Comparison of ENCODE assay signal across 21 mouse cellular contexts in the genomic region with DNA sequence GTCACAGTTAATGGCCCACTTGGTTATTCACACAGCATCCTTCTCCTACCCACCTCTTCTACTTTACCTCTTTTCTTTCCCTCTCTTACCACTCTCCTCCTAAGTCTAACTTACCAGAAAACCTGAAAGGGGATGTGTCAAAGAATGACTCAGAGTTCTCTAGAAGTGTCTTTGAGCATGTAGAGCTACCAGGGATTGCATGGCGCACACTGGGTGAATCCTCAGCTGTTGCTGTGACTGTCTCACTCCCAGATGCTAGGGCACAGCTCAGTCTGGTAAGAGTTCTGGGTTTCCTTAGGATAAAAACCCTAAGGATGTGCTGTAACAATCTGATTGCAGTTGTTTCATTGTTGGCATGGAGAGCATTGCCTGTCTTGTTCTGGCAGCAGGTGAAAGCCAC.
"Had no signal": no experiment of that assay in that cellular context is flagged by ENCODE, and none has a peak within 500 bp of the region (broad histone marks: within the 10 kb centered on the region; RNA-seq: fewer than 3 reads in every experiment).

No protein-coding gene starts in this region.

- DNase-seq: cerebellum, adult 8-10 months; cerebellum, adult 9-10 months; cerebellum, adult 9-11 months; cerebellum, postnatal 10 days; cerebellum, postnatal 14 days; cerebellum, postnatal 25 days; cerebellum, postnatal 36 days; embryo, embryonic 11 days; forebrain, postnatal 0 days; gastrocnemius, adult 2 months; gastrocnemius, postnatal 10 days; gastrocnemius, postnatal 14 days; gastrocnemius, postnatal 25 days; gastrocnemius, postnatal 36 days; heart, adult 11 months; heart, adult 18-20 months; heart, adult 2 months had no signal

- ATAC-seq: forebrain, embryonic 13.5 days; forebrain, embryonic 14.5 days; forebrain, embryonic 15.5 days; forebrain, embryonic 16.5 days; forebrain, postnatal 0 days had no signal
